Mouse (Mus musculus): ENCODE measurements around the gene Dennd1a.
A peak's percentile ranks its signal among the peaks of the same experiment; 100 is the strongest.

Dennd1a gene

DNA sequence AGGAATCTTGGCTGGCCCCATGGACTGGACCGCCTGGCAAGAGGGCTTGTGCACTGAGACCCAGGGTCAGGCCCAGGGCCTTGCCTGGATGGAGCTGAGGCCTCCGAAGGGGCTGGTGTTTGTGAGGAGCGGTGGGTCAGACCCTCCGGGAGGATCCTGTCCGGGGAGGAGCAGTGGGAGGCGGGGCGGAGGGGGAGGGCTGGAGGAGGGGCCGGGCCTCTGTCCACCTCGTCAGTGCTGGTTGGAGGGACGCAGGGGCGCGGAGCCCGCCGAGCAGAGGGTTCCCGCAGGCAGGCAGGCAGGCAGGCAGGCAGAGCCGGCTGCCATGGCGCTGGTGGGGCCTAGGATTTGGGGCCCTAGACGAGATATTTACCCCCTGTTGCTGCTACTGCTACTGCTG, 511.2 kb downstream of the Dennd1a start, which contains the start of gene Crb2:
TSS of gene Crb2 (plus strand) at position 234 of the 400 bp plus-strand sequence.
- DNase-seq (ENCODE audit: low read depth): no peak

DNA sequence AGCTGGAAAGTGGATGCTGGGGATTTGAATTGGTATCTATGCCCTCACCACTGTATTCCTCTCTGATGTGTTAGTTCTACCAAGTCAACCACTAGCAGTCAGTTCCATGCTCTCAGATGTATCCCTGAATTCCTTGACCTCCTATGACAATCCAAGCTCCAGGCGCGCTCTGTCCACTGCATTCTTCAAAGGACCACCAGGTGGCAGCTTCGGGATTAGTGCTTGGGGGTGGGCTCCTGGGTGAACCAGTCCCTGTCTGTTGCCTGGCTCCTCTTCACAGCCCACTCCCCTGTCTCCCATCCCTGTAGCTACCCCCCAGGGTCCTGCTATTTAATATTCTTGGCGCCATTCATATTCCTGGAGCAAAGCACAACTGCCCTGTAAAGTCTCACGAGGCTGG, 512.6 kb downstream of the Dennd1a start:
- no peak for DNase-seq (ENCODE audit: low read depth)

- peak; percentile 66 for DNase-seq (ENCODE audit: low read depth)
Observed at GRCm38 (mm10) chr2:37771618-37772285, 515.4 kb downstream of the Dennd1a start.

DNA sequence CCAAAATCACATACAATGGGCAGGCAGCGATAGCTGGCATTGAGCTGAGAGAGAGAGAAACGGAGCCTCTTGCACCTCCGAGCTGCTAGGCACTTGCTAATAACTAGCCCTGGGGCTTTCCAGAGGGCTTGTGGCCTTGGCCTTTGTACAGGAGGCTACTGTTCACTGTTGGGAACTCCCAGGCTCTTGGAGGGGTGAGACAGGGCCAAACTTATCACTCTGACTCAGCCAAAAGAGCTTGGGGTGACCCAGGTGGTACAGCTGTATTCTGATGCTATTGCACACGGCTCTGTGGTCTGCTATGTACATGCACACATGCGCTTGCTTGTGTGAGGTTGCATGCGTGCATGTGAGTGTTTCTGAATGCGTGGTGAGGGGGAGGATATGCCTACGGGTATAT, 517.4 kb downstream of the Dennd1a start:
- DNase-seq (ENCODE audit: low read depth): peak; percentile 65

DNA sequence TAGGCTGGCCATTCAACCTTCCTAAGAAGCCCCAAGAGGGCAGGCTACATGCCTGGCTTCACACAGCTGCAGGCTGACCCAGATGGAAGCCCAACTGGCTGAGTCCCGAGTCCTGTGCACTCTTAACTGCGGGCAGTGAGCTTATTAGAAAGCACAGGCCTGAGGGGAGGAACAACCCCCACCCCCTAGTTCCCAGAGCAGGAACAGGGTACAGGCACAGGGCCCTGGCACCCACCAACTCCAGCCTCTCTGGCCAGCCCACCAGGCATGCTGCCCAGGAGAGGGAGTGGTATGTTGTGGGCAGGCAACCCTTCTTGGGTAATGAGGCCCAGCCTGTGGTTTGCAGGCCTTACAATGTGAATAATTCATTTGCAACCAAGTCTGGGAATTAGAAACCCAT, 518.3 kb downstream of the Dennd1a start:
- DNase-seq (ENCODE audit: low read depth): peak; percentile 98

DNA sequence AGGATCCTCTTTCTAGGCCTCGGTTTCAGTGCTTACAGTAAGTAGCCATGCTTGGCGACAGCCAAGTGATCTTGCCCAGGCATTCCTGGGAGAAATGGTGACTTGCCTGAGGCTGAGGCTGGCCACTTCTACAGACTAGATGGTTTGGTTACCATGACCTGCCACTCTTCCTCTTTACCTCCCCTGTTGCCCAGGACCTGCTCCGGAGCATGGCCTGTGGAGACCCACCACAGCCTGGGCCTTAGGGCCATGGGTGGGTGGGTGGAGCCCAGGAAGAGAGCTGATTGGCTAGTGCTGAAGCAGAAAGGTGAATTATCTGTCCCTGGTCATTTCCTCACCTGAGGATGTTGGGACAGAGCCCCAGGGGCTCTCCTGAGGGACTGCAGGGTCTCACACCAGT, 519.5 kb downstream of the Dennd1a start:
- no peak for DNase-seq (ENCODE audit: low read depth)

- no peak for DNase-seq (ENCODE audit: low read depth)
Observed at GRCm38 (mm10) chr2:37767080-37767547, 520.1 kb downstream of the Dennd1a start.

DNA sequence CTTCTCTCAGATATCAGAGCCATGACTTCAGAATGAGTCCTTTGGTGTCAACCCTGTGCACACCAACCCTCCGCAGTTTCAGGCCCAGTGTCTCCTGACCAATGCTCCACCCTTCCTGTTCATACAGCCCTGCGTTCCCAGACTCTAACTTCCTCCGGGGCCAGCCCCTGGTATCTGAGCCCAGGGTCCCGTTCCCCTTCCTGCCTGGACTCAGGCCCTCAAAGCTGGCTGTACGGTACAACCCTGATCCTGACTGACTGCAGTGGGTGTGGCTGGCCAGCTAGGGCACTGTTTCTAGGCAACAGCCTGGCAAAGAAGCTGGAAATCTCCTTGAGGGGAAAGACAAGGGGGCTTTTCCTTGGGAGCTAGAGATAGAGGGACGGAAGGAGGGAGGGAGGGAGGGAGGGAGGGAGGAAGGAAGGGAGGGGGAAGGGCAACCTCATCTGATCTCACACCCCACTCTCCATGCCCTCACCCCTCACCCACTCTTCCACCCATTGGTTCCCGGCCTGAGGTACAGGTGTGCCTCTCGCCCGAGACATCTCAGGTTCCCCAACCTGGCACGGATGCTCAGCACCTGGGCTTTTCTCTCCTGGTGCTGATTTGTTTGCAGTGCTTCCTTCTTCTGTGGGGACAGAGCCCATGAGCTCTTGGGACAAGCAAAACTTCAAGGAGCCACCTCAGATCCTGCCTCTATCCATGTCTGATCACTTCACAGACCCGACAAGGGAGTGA, 521.0 kb downstream of the Dennd1a start:
- DNase-seq (ENCODE audit: low read depth): no peak

DNA sequence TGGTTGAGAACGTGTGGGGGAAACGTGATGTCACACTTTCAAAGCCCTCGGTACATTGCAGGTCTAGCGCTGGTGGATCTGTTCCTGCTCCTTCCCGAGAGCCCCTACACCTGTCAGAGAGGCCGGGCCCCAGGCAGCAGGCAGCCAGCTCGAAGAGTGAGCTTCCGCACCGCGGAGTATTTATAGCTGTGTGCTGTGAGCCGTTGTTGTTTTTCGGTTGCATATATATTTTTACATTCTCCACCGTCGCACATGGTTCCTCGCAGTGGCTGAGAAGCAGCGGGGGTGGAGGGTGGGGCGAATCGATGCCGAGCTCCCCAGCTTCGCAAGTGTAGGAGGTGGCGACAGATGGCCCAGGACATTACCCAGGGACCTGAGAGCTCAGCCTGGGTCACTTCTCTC, 522.1 kb downstream of the Dennd1a start:
- no peak for DNase-seq (ENCODE audit: low read depth)

- DNase-seq (ENCODE audit: low read depth): no peak
Observed at GRCm38 (mm10) chr2:37764514-37764913, 522.7 kb downstream of the Dennd1a start.

DNA sequence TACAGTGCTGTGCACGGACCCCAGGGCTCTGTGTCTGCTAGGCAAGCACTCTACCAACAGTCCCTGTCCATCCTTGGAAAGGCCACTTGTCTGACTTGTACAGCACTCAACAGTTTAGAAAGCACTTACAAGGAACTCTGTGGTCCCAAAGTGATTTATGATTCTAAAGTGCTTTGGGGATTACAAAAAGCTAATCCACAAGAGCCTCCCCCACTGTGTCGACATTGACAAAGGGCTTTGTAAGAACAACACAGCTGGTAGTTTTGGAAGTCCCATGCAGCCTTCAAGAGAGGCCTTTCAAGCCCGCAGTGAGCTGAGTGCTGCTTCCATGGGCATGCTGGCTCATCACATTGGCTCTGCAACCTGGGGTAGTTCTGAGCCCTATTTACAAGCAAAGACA, 523.6 kb downstream of the Dennd1a start:
- no peak for DNase-seq (ENCODE audit: low read depth)

DNA sequence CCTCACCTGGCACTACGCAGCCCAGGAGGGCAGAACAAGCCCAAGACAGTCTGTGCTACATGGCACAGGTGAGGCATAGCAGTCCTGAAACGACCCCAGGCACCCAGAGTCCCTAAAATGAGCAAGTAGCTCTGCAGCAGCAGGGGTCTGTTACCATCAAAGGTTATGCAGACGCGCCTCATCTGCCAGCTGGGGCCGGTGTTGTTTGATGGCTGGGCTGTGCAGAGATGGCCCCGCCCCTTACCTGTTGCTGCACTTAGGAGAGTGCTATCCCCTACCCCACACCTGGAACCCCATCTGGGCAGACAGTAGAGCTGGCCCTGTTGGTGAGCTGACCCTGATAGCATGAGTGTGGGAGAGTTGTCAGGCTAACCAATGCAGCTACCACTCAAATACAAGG, 526.6 kb downstream of the Dennd1a start:
- DNase-seq (ENCODE audit: low read depth): no peak

DNA sequence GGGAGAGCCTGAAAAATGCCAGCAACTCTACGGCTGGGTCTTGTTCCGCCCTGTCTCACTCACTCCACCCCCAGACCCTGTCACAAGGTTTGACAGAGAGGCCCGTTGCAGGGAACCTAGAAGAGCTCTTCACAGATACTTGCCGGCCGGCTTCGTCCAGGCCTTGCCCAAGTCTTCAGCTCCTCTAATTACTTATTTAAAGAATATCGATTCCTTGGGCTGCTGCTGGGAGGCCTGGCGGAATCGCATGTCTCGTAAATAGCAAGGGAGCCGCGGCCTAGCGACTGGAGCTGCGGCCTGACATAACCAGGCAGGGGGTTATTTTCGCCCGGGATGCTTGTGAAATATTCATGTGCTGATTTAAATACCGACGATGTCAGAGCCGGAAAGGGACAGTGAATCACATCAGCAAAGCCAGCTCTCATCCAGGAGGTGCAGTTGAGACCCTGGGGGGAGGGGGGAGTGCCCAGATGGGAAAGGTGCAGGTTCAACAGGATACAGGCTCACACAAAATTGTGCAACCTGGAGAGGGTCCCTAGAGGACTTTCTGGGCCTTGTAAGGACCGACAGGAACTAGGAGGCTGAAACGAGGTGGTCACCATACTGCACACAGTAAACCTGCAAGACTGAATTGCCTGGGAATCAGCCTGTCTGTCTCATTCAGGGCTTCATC, 528.7 kb downstream of the Dennd1a start:
- DNase-seq (ENCODE audit: low read depth): no peak

GRCm38 (mm10) chr2:37757784-37758183, 529.4 kb downstream of the Dennd1a start:
- no peak for DNase-seq (ENCODE audit: low read depth)

DNA sequence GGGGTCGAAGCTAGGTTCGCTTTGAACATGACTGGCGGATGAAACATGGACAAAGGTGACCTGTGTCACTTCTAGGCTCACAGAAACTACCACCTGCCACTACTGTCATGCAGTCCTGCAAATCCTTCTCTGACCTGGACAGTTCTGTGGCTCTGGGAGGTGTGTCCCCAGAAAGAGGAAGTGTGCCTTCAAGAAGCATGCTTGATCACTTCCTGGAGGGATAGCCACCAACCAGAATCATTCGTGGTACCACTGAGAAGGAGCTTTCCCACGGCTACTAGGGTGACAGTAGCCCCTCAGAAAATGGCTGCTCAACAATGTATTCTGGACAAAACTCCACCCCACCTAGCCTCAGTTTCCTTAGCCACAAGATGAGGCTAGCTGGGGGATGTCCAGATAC, 530.2 kb downstream of the Dennd1a start:
- DNase-seq (ENCODE audit: low read depth): no peak

- DNase-seq (ENCODE audit: low read depth): no peak
Observed at GRCm38 (mm10) chr2:37756220-37756930, 530.8 kb downstream of the Dennd1a start.

GRCm38 (mm10) chr2:37751114-37751513, 536.1 kb downstream of the Dennd1a start:
- DNase-seq (ENCODE audit: low read depth): no peak

DNA sequence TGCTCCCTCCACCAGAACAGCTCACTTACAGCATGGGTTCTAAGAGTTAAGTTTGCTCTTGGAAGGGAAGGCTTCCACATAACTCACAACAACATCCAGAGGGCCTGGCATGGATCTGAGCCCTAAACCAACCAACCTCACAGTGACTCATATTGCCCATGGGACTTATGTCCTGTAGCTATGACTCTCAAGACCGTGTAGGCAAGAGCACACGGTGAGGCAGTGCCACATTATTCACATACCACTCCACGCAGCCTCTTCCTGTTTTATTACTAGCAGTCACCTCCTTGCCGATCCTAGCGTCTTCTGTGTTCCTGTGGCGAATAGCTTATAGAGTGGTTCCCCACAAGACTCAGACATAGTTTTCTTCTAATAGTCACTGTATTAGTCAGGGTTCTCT, 537.9 kb downstream of the Dennd1a start:
- peak; percentile 67 for DNase-seq (ENCODE audit: low read depth)
